12 mouse cellular contexts compared by ENCODE assay signal in the genomic region with DNA sequence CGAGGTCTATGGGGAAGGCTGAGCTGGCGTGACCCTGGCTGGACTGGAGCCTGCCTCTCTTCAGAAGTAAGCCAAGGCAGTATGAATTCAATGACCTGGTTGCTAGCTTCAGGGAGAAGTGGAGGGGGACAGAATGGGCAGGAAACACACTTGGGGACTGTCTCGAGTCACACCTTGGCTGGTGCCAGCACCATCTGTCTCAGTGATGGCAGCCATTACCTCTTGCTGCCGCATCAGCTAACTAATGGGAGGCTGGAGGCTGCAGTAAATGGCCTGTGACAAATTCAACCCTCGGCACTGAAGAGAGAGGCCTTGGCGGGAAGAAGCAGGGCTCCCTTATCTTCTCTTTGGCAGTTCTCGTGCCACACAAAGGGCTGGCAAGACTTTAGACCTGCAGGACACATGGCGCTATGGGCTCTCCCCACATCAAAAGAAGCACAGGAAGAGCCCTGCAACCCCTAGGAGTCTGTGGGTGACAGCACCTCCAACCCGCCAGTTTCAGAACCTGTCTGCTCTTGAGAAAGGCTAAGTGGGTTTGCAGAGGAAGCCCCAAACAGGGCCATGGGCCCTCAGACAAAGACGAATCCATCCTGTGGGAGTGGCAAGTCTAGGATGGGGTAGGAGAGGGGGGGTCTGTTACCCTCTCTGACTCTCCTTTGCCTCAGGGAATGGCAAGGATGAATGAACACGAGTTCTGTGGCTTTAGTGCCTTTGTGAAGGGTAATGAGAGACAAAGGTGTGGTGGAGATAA. TPM values are rescaled to one million over a fixed set of nuclear protein-coding genes. Genes with fewer than 3 reads are reported as not detected.
DNase-seq lines count a peak whose midpoint lies in the region; ATAC-seq and TF ChIP-seq lines count a peak whose summit lies in the region.
"Had no signal": no experiment of that assay in that cellular context is flagged by ENCODE, and none has a peak within 500 bp of the region (broad histone marks: within the 10 kb centered on the region; RNA-seq: fewer than 3 reads in every experiment).

No protein-coding gene starts in this region.

- H3K4me2 ChIP-seq in hindbrain, embryonic 13.5 days, result no peak overlapping the region
- no peak overlapping the region for H3K4me2 ChIP-seq in hindbrain, embryonic 11.5 days (replicated peaks; ENCODE audit: low read depth, low read length)
- H3K4me2 ChIP-seq in kidney, embryonic 14.5 days (replicated peaks; ENCODE audit: low read depth, low read length), result no peak overlapping the region
- H3K4me2 ChIP-seq in liver, embryonic 11.5 days, result no peak overlapping the region
- H3K4me2 ChIP-seq: kidney, embryonic 15.5 days had no signal

- peak overlapping the region; percentile 2; the same call in 1 of the 2 replicates for H3K9ac ChIP-seq in hindbrain, embryonic 13.5 days
- no peak overlapping the region for H3K9ac ChIP-seq in hindbrain, embryonic 11.5 days (ENCODE audit: low read depth, low read length)
- H3K9ac ChIP-seq in kidney, embryonic 14.5 days (ENCODE audit: low read depth, low read length), result no peak overlapping the region
- no peak overlapping the region for H3K9ac ChIP-seq in liver, embryonic 11.5 days (ENCODE audit: low read depth, low read length)
- H3K9ac ChIP-seq: kidney, embryonic 15.5 days had no signal

- peaks cover 13% of the 10 kb centered on the region; the same call in 1 of the 2 replicates for H3K4me1 ChIP-seq in hindbrain, embryonic 13.5 days (replicated peaks)
- no peaks in the 10 kb centered on the region for H3K4me1 ChIP-seq in hindbrain, embryonic 11.5 days (replicated peaks; ENCODE audit: control insufficient read depth, insufficient read depth, low read length)
- peaks cover 18% of the 10 kb centered on the region for H3K4me1 ChIP-seq in E14TG2a.4 (replicated peaks; ENCODE audit: low read depth, low read length)
- peaks cover 11% of the 10 kb centered on the region for H3K4me1 ChIP-seq in embryonic facial prominence, embryonic 10.5 days
- H3K4me1 ChIP-seq in kidney, embryonic 14.5 days (ENCODE audit: control insufficient read depth, insufficient read depth, low read length), result peaks cover 6% of the 10 kb centered on the region; the same call in 1 of the 2 replicates
- no peaks in the 10 kb centered on the region for H3K4me1 ChIP-seq in liver, embryonic 11.5 days (replicated peaks; ENCODE audit: control insufficient read depth, insufficient read depth, low read length)

- no peak for TF ChIP-seq CTCF in E14TG2a.4 (conservative IDR thresholded peaks at IDR 0.05; ENCODE audit: low read length)
- TF ChIP-seq CTCF in brain, embryonic 14.5 days (IDR thresholded peaks at IDR 0.05; ENCODE audit: borderline replicate concordance, extremely low read depth, insufficient read depth, insufficient read length), result no peak

- no peaks in the 10 kb centered on the region for H3K9me3 ChIP-seq in hindbrain, embryonic 13.5 days
- no peaks in the 10 kb centered on the region for H3K9me3 ChIP-seq in hindbrain, embryonic 11.5 days (ENCODE audit: control insufficient read depth, low read length)
- peaks cover 4% of the 10 kb centered on the region for H3K9me3 ChIP-seq in E14TG2a.4 (ENCODE audit: low read length)
- no peaks in the 10 kb centered on the region for H3K9me3 ChIP-seq in embryonic facial prominence, embryonic 10.5 days
- no peaks in the 10 kb centered on the region for H3K9me3 ChIP-seq in kidney, embryonic 14.5 days (ENCODE audit: control insufficient read depth, low read length)
- H3K9me3 ChIP-seq in liver, embryonic 11.5 days (ENCODE audit: control insufficient read depth, low read length), result no peaks in the 10 kb centered on the region
- H3K9me3 ChIP-seq: kidney, embryonic 15.5 days had no signal

- H3K27me3 ChIP-seq in hindbrain, embryonic 13.5 days, result no peaks in the 10 kb centered on the region
- H3K27me3 ChIP-seq in hindbrain, embryonic 11.5 days (ENCODE audit: control insufficient read depth, insufficient read depth, low read length), result no peaks in the 10 kb centered on the region
- peaks cover 10% of the 10 kb centered on the region; the same call in 1 of the 2 replicates for H3K27me3 ChIP-seq in E14TG2a.4 (ENCODE audit: insufficient read depth, low read length)
- H3K27me3 ChIP-seq in embryonic facial prominence, embryonic 10.5 days (replicated peaks; ENCODE audit: low read depth, poor library complexity, severe bottlenecking), result no peaks in the 10 kb centered on the region
- H3K27me3 ChIP-seq in kidney, embryonic 14.5 days (ENCODE audit: control insufficient read depth, insufficient read depth, low read length), result no peaks in the 10 kb centered on the region
- H3K27me3 ChIP-seq in liver, embryonic 11.5 days (replicated peaks; ENCODE audit: control insufficient read depth, insufficient read depth, low read length), result no peaks in the 10 kb centered on the region
- H3K27me3 ChIP-seq: kidney, embryonic 15.5 days had no signal

- peaks cover 32% of the 10 kb centered on the region for H3K36me3 ChIP-seq in hindbrain, embryonic 13.5 days
- peaks cover 6% of the 10 kb centered on the region for H3K36me3 ChIP-seq in hindbrain, embryonic 11.5 days (ENCODE audit: control insufficient read depth, insufficient read depth, low read length)
- H3K36me3 ChIP-seq in E14TG2a.4 (ENCODE audit: insufficient read depth, low read length), result peaks cover 21% of the 10 kb centered on the region
- peaks cover 29% of the 10 kb centered on the region for H3K36me3 ChIP-seq in embryonic facial prominence, embryonic 10.5 days (replicated peaks)
- H3K36me3 ChIP-seq in kidney, embryonic 14.5 days (ENCODE audit: control insufficient read depth, insufficient read depth, low read length), result peaks cover 21% of the 10 kb centered on the region
- H3K36me3 ChIP-seq in liver, embryonic 11.5 days (ENCODE audit: control insufficient read depth, insufficient read depth, low read length), result peaks cover 18% of the 10 kb centered on the region

- DNase-seq in hindbrain, embryonic 11.5 days (ENCODE audit: low spot score), result no peak
- DNase-seq in brain, embryonic 14.5 days (ENCODE audit: low read depth), result peak; percentile 67
- DNase-seq in embryonic facial prominence, embryonic 10.5 days (ENCODE audit: low spot score), result no peak
- DNase-seq in liver, embryonic 11.5 days (ENCODE audit: low spot score), result no peak
- DNase-seq: gastrocnemius, postnatal 10 days; thymus, postnatal 4 days had no signal

- H3K27ac ChIP-seq in hindbrain, embryonic 13.5 days, result peak overlapping the region; percentile 35; the same call in 1 of the 2 replicates
- H3K27ac ChIP-seq in hindbrain, embryonic 11.5 days (ENCODE audit: low read depth, low read length), result no peak overlapping the region
- peak overlapping the region; percentile 40; the same call in 1 of the 2 replicates for H3K27ac ChIP-seq in embryonic facial prominence, embryonic 10.5 days (replicated peaks)
- H3K27ac ChIP-seq in kidney, embryonic 14.5 days (ENCODE audit: low read depth, low read length), result no peak overlapping the region
- H3K27ac ChIP-seq in liver, embryonic 11.5 days (ENCODE audit: low read depth, low read length), result no peak overlapping the region
- H3K27ac ChIP-seq: kidney, embryonic 15.5 days; left cerebral cortex, adult 2 months had no signal

- TF ChIP-seq POLR2A in brain, embryonic 14.5 days (IDR thresholded peaks at IDR 0.05; ENCODE audit: borderline replicate concordance, extremely low read depth, insufficient read depth, insufficient read length, poor library complexity, severe bottlenecking), result no peak

- ATAC-seq in hindbrain, embryonic 13.5 days (ENCODE audit: low FRiP score), result no peak
- no peak for ATAC-seq in hindbrain, embryonic 11.5 days (ENCODE audit: low FRiP score)
- ATAC-seq in kidney, embryonic 14.5 days (ENCODE audit: low FRiP score, low TSS enrichment), result no peak; the same call in 1 of the 2 replicates
- ATAC-seq in liver, embryonic 11.5 days (replicated peaks; ENCODE audit: low FRiP score), result no peak

- 56% methylated on average over 11 of the region's 11 CpGs for WGBS in hindbrain, embryonic 13.5 days
- 60% methylated on average over 11 of the region's 11 CpGs for WGBS in hindbrain, embryonic 11.5 days
- 67% methylated on average over 11 of the region's 11 CpGs for WGBS in embryonic facial prominence, embryonic 10.5 days
- 37% methylated on average over 11 of the region's 11 CpGs for WGBS in kidney, embryonic 14.5 days
- 63% methylated on average over 11 of the region's 11 CpGs for WGBS in liver, embryonic 11.5 days

- H3K4me3 ChIP-seq in hindbrain, embryonic 13.5 days, result no peak overlapping the region
- H3K4me3 ChIP-seq in hindbrain, embryonic 11.5 days (ENCODE audit: low read depth, low read length), result no peak overlapping the region
- peak overlapping the region; percentile 54 for H3K4me3 ChIP-seq in E14TG2a.4 (replicated peaks; ENCODE audit: low read length)
- H3K4me3 ChIP-seq in embryonic facial prominence, embryonic 10.5 days, result no peak overlapping the region
- no peak overlapping the region for H3K4me3 ChIP-seq in kidney, embryonic 14.5 days (ENCODE audit: low read length)
- H3K4me3 ChIP-seq in liver, embryonic 11.5 days (ENCODE audit: low read depth, low read length), result no peak overlapping the region
- H3K4me3 ChIP-seq: kidney, embryonic 15.5 days; left cerebral cortex, adult 2 months; myocyte had no signal

RNA-seq across cellular contexts. Expression of a gene that starts 14.1 kb away (rescaled TPM):
- polyA plus RNA-seq in hindbrain, embryonic 13.5 days (2015; fragmentation: Nextera tagmentation; extraction: Ambion mirVana), result 57.3 and 63.4 TPM in 2 replicates
- polyA plus RNA-seq in hindbrain, embryonic 11.5 days (2014; fragmentation: Nextera tagmentation; extraction: Ambion mirVana), result 68.4 and 72.6 TPM in 2 replicates
- polyA plus RNA-seq in brain, embryonic 14.5 days (2012; rRNA removed), result 45.3 and 49.2 TPM in 2 replicates
- 74.5 and 77.0 TPM in 2 replicates for polyA plus RNA-seq in embryonic facial prominence, embryonic 10.5 days (2016; fragmentation: Nextera tagmentation; extraction: Ambion mirVana)
- polyA plus RNA-seq in kidney, embryonic 14.5 days (2014; fragmentation: Nextera tagmentation; extraction: Ambion mirVana), result 96.3 and 112 TPM in 2 replicates
- 66.8 and 71.9 TPM in 2 replicates for polyA plus RNA-seq in liver, embryonic 11.5 days (2014; fragmentation: Nextera tagmentation; extraction: Ambion mirVana)

Comparison
In these comparisons a context has a peak if more than half of its experiments do, and no peak if none do; other contexts are left out.
1. H3K27ac ChIP-seq: peak in hindbrain, embryonic 13.5 days (single experiment) and embryonic facial prominence, embryonic 10.5 days (single experiment); none in hindbrain, embryonic 11.5 days (single experiment), kidney, embryonic 14.5 days (single experiment) and liver, embryonic 11.5 days (single experiment).